Mouse (Mus musculus): ENCODE data around the gene Rnf207. TPM values are rescaled to one million over a fixed set of nuclear protein-coding genes. Genes with fewer than 3 reads are reported as not detected.

Gene Rnf207
- 0.16 and 0.18 TPM in 2 replicates for polyA plus RNA-seq (2012; rRNA removed)
- polyA plus RNA-seq (2014; fragmentation: Nextera tagmentation; extraction: Ambion mirVana): 0.04 TPM in 1 of 2 replicates, not detected in the other

GRCm38 (mm10) chr4:152318517-152319234 is at the start of gene Rnf207:
Gene Rnf207, minus strand, starts transcription at chr4:152318993.
- H3K36me3 ChIP-seq (replicated peaks; ENCODE audit: control insufficient read depth, insufficient read depth, low read depth): no peaks in the 10 kb centered on the region
- H3K4me3 ChIP-seq (ENCODE audit: insufficient read depth in 1 of 2, low read depth in 2 of 2, low read length in 2 of 2): peak within 1 kb of the TSS in 1 of 2 experiments; percentile 3; a peak in 1 of 4 replicates
- no peaks in the 10 kb centered on the region for H3K9me3 ChIP-seq (ENCODE audit: control insufficient read depth, low read length)
- DNase-seq (ENCODE audit: low read depth in 3 of 3, low spot score in 3 of 3) (peak in 1 of 3 experiments; percentile 26), ATAC-seq (ENCODE audit: insufficient read depth) (no peak)
- H3K27me3 ChIP-seq (ENCODE audit: control insufficient read depth, insufficient read depth, low read length): peaks cover 35% of the 10 kb centered on the region
- peak within 1 kb of the TSS; percentile 41 for H3K4me2 ChIP-seq (ENCODE audit: low read depth)
- WGBS (ENCODE audit: insufficient replicate concordance): 6% methylated on average over 26 of the region's 26 CpGs
- no peak within 1 kb of the TSS for H3K9ac ChIP-seq (replicated peaks)
- H3K27ac ChIP-seq: no peak within 1 kb of the TSS
- TF ChIP-seq EP300 (IDR thresholded peaks at IDR 0.05; ENCODE audit: low read depth) (no peak), CTCF (IDR thresholded peaks at IDR 0.05; ENCODE audit: low read depth) (peak; percentile 69)
- H3K4me1 ChIP-seq (replicated peaks; ENCODE audit: control insufficient read depth in 2 of 2, insufficient read depth in 2 of 2, low read length in 1 of 2): no peaks in the 10 kb centered on the region

GRCm38 (mm10) chr4:152365228-152365627 is 46.4 kb upstream of the Rnf207 start:
- TF ChIP-seq CTCF (IDR thresholded peaks at IDR 0.05; ENCODE audit: low read depth) (no peak), EP300 (IDR thresholded peaks at IDR 0.05; ENCODE audit: low read depth) (no peak)
- Histone ChIP-seq H3K27ac (no peak overlapping the region), H3K9ac (replicated peaks) (no peak overlapping the region), H3K4me2 (ENCODE audit: low read depth) (no peak overlapping the region), H3K36me3 (replicated peaks; ENCODE audit: control insufficient read depth, insufficient read depth, low read depth) (no peaks in the 10 kb centered on the region), H3K4me1 (replicated peaks; ENCODE audit: control insufficient read depth in 2 of 2, insufficient read depth in 2 of 2, low read length in 1 of 2) (no peaks in the 10 kb centered on the region), H3K9me3 (ENCODE audit: control insufficient read depth, low read length) (no peaks in the 10 kb centered on the region), H3K27me3 (ENCODE audit: control insufficient read depth, insufficient read depth, low read length) (no peaks in the 10 kb centered on the region), H3K4me3 (ENCODE audit: insufficient read depth in 1 of 2, low read depth in 2 of 2, low read length in 2 of 2) (no peak overlapping the region)
- ATAC-seq (ENCODE audit: insufficient read depth) (no peak), DNase-seq (ENCODE audit: low read depth in 3 of 3, low spot score in 3 of 3) (no peak)
- 64% methylated on average over 7 of the region's 7 CpGs for WGBS (ENCODE audit: insufficient replicate concordance)

- ATAC-seq (ENCODE audit: insufficient read depth) (peak; percentile 7; the same call in 1 of the 2 replicates), DNase-seq (ENCODE audit: low read depth in 3 of 3, low spot score in 3 of 3) (no peak)
- no peak for TF ChIP-seq CTCF (IDR thresholded peaks at IDR 0.05; ENCODE audit: low read depth)
- H3K9me3 ChIP-seq (ENCODE audit: control insufficient read depth, low read length): no peaks in the 10 kb centered on the region
- H3K4me3 ChIP-seq (ENCODE audit: insufficient read depth in 1 of 2, low read depth in 2 of 2, low read length in 2 of 2): no peak overlapping the region
- H3K36me3 ChIP-seq (replicated peaks; ENCODE audit: control insufficient read depth, insufficient read depth, low read depth): no peaks in the 10 kb centered on the region
- 13% methylated on average over 9 of the region's 9 CpGs for WGBS (ENCODE audit: insufficient replicate concordance)
- H3K27me3 ChIP-seq (ENCODE audit: control insufficient read depth, insufficient read depth, low read length): no peaks in the 10 kb centered on the region
- H3K4me1 ChIP-seq (replicated peaks; ENCODE audit: control insufficient read depth in 2 of 2, insufficient read depth in 2 of 2, low read length in 1 of 2): no peaks in the 10 kb centered on the region
- H3K9ac ChIP-seq (replicated peaks): no peak overlapping the region
- no peak overlapping the region for H3K4me2 ChIP-seq (ENCODE audit: low read depth)
- no peak overlapping the region for H3K27ac ChIP-seq
Measured at GRCm38 (mm10) chr4:152362180-152362579, 43.4 kb upstream of the Rnf207 start.

- Histone ChIP-seq H3K27me3 (ENCODE audit: control insufficient read depth, insufficient read depth, low read length) (no peaks in the 10 kb centered on the region), H3K27ac (no peak overlapping the region), H3K9me3 (ENCODE audit: control insufficient read depth, low read length) (no peaks in the 10 kb centered on the region), H3K9ac (replicated peaks) (no peak overlapping the region), H3K4me3 (ENCODE audit: insufficient read depth in 1 of 2, low read depth in 2 of 2, low read length in 2 of 2) (no peak overlapping the region), H3K4me1 (replicated peaks; ENCODE audit: control insufficient read depth in 2 of 2, insufficient read depth in 2 of 2, low read length in 1 of 2) (no peaks in the 10 kb centered on the region), H3K36me3 (replicated peaks; ENCODE audit: control insufficient read depth, insufficient read depth, low read depth) (no peaks in the 10 kb centered on the region), H3K4me2 (ENCODE audit: low read depth) (peak overlapping the region; percentile 16)
- 2% methylated on average over 24 of the region's 24 CpGs for WGBS (ENCODE audit: insufficient replicate concordance)
- DNase-seq (ENCODE audit: low read depth in 3 of 3, low spot score in 3 of 3): peak; percentile 23 to 36 (median 31)
- no peak for TF ChIP-seq EP300 (IDR thresholded peaks at IDR 0.05; ENCODE audit: low read depth)
- no peak for TF ChIP-seq CTCF (IDR thresholded peaks at IDR 0.05; ENCODE audit: low read depth)
- ATAC-seq (ENCODE audit: insufficient read depth): peak; percentile 64; the same call in 1 of the 2 replicates
Measured at GRCm38 (mm10) chr4:152360855-152361254, 42.1 kb upstream of the Rnf207 start.

- H3K27ac ChIP-seq: no peak overlapping the region
- 4% methylated on average over 11 of the region's 11 CpGs for WGBS (ENCODE audit: insufficient replicate concordance)
- TF ChIP-seq CTCF (IDR thresholded peaks at IDR 0.05; ENCODE audit: low read depth) (no peak), EP300 (IDR thresholded peaks at IDR 0.05; ENCODE audit: low read depth) (no peak)
- H3K4me3 ChIP-seq (ENCODE audit: insufficient read depth in 1 of 2, low read depth in 2 of 2, low read length in 2 of 2): no peak overlapping the region
- H3K9me3 ChIP-seq (ENCODE audit: control insufficient read depth, low read length): no peaks in the 10 kb centered on the region
- H3K36me3 ChIP-seq (replicated peaks; ENCODE audit: control insufficient read depth, insufficient read depth, low read depth): no peaks in the 10 kb centered on the region
- no peak for ATAC-seq (ENCODE audit: insufficient read depth)
- H3K4me1 ChIP-seq (replicated peaks; ENCODE audit: control insufficient read depth in 2 of 2, insufficient read depth in 2 of 2, low read length in 1 of 2): no peaks in the 10 kb centered on the region
- no peak overlapping the region for H3K4me2 ChIP-seq (ENCODE audit: low read depth)
- H3K27me3 ChIP-seq (ENCODE audit: control insufficient read depth, insufficient read depth, low read length): no peaks in the 10 kb centered on the region
- no peak overlapping the region for H3K9ac ChIP-seq (replicated peaks)
- no peak for DNase-seq (ENCODE audit: low read depth in 3 of 3, low spot score in 3 of 3)
Measured at GRCm38 (mm10) chr4:152359700-152360099, 40.9 kb upstream of the Rnf207 start.

Measured in liver, embryonic 14.5 days (tissue).